Mouse (Mus musculus) forebrain, postnatal 0 days (tissue): Measurements from ENCODE around the gene Grid2ip. TPM values are rescaled to one million over a fixed set of nuclear protein-coding genes. Genes with fewer than 3 reads are reported as not detected.
A peak's percentile ranks its signal among the peaks of the same experiment; 100 is the strongest.

Experiments used
- ATAC-seq: fragments of 200-750 bp; cut with Nextera tagmentation; 2 replicates; pipeline ENCODE4 v1.8.0; 2017; ENCODE audit warnings: mild to moderate bottlenecking, moderate library complexity
- DNase-seq: peaks from one replicate; pipeline ENCODE4 v3.0.0-alpha.2; 2015
- H3K27ac ChIP-seq: fragments of 300-500 bp; sonication (generic); 2 replicates; pipeline ENCODE4 v1.5.1; 2014; ENCODE audit warnings: low read depth, mild to moderate bottlenecking, antibody characterized with exemption, low read length, moderate library complexity, mixed read lengths
- H3K27me3 ChIP-seq: fragments of 300-500 bp; sonication (generic); 2 replicates; pipeline ENCODE4 v1.6.1; 2014; ENCODE audit warnings: mild to moderate bottlenecking, low read length, mixed read lengths; ENCODE audit not compliant: insufficient read depth
- H3K36me3 ChIP-seq: fragments of 300-500 bp; sonication (generic); 2 replicates; pipeline ENCODE4 v1.6.1; 2014; ENCODE audit warnings: mild to moderate bottlenecking, moderate library complexity; ENCODE audit not compliant: insufficient read depth
- H3K4me1 ChIP-seq: fragments of 300-500 bp; sonication (generic); 2 replicates; pipeline ENCODE4 v1.6.1; 2014; ENCODE audit warnings: antibody characterized with exemption; ENCODE audit not compliant: insufficient read depth
- H3K4me2 ChIP-seq: fragments of 300-500 bp; sonication (generic); 2 replicates; pipeline ENCODE4 v1.6.1; 2014; ENCODE audit warnings: low read depth, mild to moderate bottlenecking, moderate library complexity
- H3K4me3 ChIP-seq: fragments of 300-500 bp; sonication (generic); 2 replicates; pipeline ENCODE4 v1.5.1; 2014; ENCODE audit warnings: low read depth, low read length, mixed read lengths
- H3K9ac ChIP-seq: fragments of 300-500 bp; sonication (generic); 2 replicates; pipeline ENCODE4 v1.6.1; 2014; ENCODE audit warnings: mild to moderate bottlenecking
- H3K9me3 ChIP-seq: fragments of 300-500 bp; sonication (generic); 2 replicates; pipeline ENCODE4 v1.6.1; 2016; ENCODE audit warnings: low read length
- CTCF ChIP-seq: sonication (generic); IDR thresholded peaks from 2 replicates; pipeline ENCODE4 v1.5.1; 2016; ENCODE audit warnings: antibody characterized with exemption, control low read depth, low read depth
- WGBS: fragments of 180-500 bp; shearing (Covaris S2); extraction: QIAGEN DNeasy Blood & Tissue Kit; methylation state at CpG from one replicate; pipeline ENCODE4 v1.1.7; 2014; 5-methylcytosine and 5-hydroxymethylcytosine counted together
- polyA plus RNA-seq: library from polyadenylated mRNA; unstranded; fragments of >200 nt; fragmentation: Nextera tagmentation; extraction: Ambion mirVana; gene quantifications from 2 replicates; pipeline ENCODE4 v1.2.1, GENCODE M21; 2015
- total RNA-seq: library from RNA; depleted of rRNA; stranded (reverse); fragments of >200 nt; gene quantifications from 2 replicates; pipeline ENCODE4 v1.2.3, GENCODE M21; 2014; rRNA removed

Grid2ip gene
- 1.8 TPM in 2 replicates for total RNA-seq
- polyA plus RNA-seq: 0.52 and 0.88 TPM in 2 replicates

GRCm38 (mm10) chr5:143356686-143357388 lies at the start of gene Grid2ip:
TSS of gene Grid2ip (plus strand) at chr5:143357338.
- DNase-seq (no peak), ATAC-seq (no peak)
- peaks cover 3% of the 10 kb centered on the region; the same call in 1 of the 2 replicates for H3K27me3 ChIP-seq
- H3K4me1 ChIP-seq: no peaks in the 10 kb centered on the region
- peak within 1 kb of the TSS; percentile 25; the same call in 1 of the 2 replicates for H3K9ac ChIP-seq
- no peak for TF ChIP-seq CTCF
- H3K36me3 ChIP-seq: no peaks in the 10 kb centered on the region
- 16% methylated on average over 16 of the region's 17 CpGs for WGBS
- H3K27ac ChIP-seq: no peak within 1 kb of the TSS
- peak within 1 kb of the TSS; percentile 43 for H3K4me2 ChIP-seq
- peak within 1 kb of the TSS; percentile 12; the same call in 1 of the 2 replicates for H3K4me3 ChIP-seq
- H3K9me3 ChIP-seq: 0 out of 2 replicates have a peak, but pooled peaks cover 3% of the 10 kb centered on the region

GRCm38 (mm10) chr5:143308825-143309224 lies 48.3 kb upstream of the Grid2ip start:
- DNase-seq: no peak
- Histone ChIP-seq H3K4me3 (no peak overlapping the region), H3K27ac (no peak overlapping the region), H3K27me3 (no peaks in the 10 kb centered on the region), H3K4me2 (no peak overlapping the region), H3K4me1 (peaks cover 5% of the 10 kb centered on the region; the same call in 1 of the 2 replicates), H3K9me3 (no peaks in the 10 kb centered on the region), H3K9ac (no peak overlapping the region), H3K36me3 (peaks cover 80% of the 10 kb centered on the region)
- ATAC-seq: no peak
- 95% methylated on average over 5 of the region's 5 CpGs for WGBS
- no peak for TF ChIP-seq CTCF

GRCm38 (mm10) chr5:143309916-143310315 lies 47.2 kb upstream of the Grid2ip start:
- WGBS: 97% methylated on average over 7 of the region's 7 CpGs

GRCm38 (mm10) chr5:143311886-143312285 lies 45.3 kb upstream of the Grid2ip start:
- peaks cover 7% of the 10 kb centered on the region; the same call in 1 of the 2 replicates for H3K4me1 ChIP-seq
- H3K4me3 ChIP-seq: no peak overlapping the region
- no peak overlapping the region for H3K9ac ChIP-seq
- peaks cover 61% of the 10 kb centered on the region for H3K36me3 ChIP-seq
- 64% methylated on average over 8 of the region's 8 CpGs for WGBS
- peak; percentile 81 for DNase-seq
- no peaks in the 10 kb centered on the region for H3K27me3 ChIP-seq
- no peak overlapping the region for H3K4me2 ChIP-seq
- no peaks in the 10 kb centered on the region for H3K9me3 ChIP-seq
- ATAC-seq: no peak
- no peak overlapping the region for H3K27ac ChIP-seq
- TF ChIP-seq CTCF: peak; percentile 83

More at GRCm38 (mm10) chr5:143309916-143310315, 47.2 kb upstream of the Grid2ip start:
- Histone ChIP-seq H3K4me3 (no peak overlapping the region), H3K27me3 (no peaks in the 10 kb centered on the region), H3K9me3 (no peaks in the 10 kb centered on the region), H3K9ac (no peak overlapping the region), H3K4me2 (no peak overlapping the region), H3K36me3 (peaks cover 72% of the 10 kb centered on the region), H3K27ac (no peak overlapping the region), H3K4me1 (peaks cover 7% of the 10 kb centered on the region; the same call in 1 of the 2 replicates)
- ATAC-seq: no peak
- DNase-seq: no peak
- TF ChIP-seq CTCF: no peak

- peak overlapping the region; percentile 94 for H3K4me3 ChIP-seq
- peak; percentile 28 for ATAC-seq
- H3K27me3 ChIP-seq: no peaks in the 10 kb centered on the region
- H3K36me3 ChIP-seq: peaks cover 61% of the 10 kb centered on the region
- peaks cover 7% of the 10 kb centered on the region; the same call in 1 of the 2 replicates for H3K4me1 ChIP-seq
- peak overlapping the region; percentile 73 for H3K4me2 ChIP-seq
- DNase-seq: peak; percentile 72
- H3K9me3 ChIP-seq: no peaks in the 10 kb centered on the region
- TF ChIP-seq CTCF: no peak
- H3K27ac ChIP-seq: peak overlapping the region; percentile 97
- H3K9ac ChIP-seq: peak overlapping the region; percentile 96
- WGBS: 2% methylated on average over 16 of the region's 16 CpGs
Observed at GRCm38 (mm10) chr5:143314183-143314729, 42.9 kb upstream of the Grid2ip start.

GRCm38 (mm10) chr5:143314730-143315513 lies 42.2 kb upstream of the Grid2ip start, which contains the start of gene E130309D02Rik:
TSS of gene E130309D02Rik (minus strand) at chr5:143315360.
- Histone ChIP-seq H3K36me3 (peaks cover 61% of the 10 kb centered on the region), H3K4me3 (peak within 1 kb of the TSS; percentile 94)

More at GRCm38 (mm10) chr5:143314730-143315513, 42.2 kb upstream of the Grid2ip start, which contains the start of gene E130309D02Rik:
- DNase-seq (peak; percentile 90), ATAC-seq (peak; percentile 88)
- H3K27me3 ChIP-seq: no peaks in the 10 kb centered on the region
- no peaks in the 10 kb centered on the region for H3K9me3 ChIP-seq
- H3K27ac ChIP-seq: peak within 1 kb of the TSS; percentile 97
- 1% methylated on average over 97 of the region's 101 CpGs for WGBS
- H3K4me1 ChIP-seq: peaks cover 7% of the 10 kb centered on the region; the same call in 1 of the 2 replicates
- peak within 1 kb of the TSS; percentile 96 for H3K9ac ChIP-seq
- peak within 1 kb of the TSS; percentile 73 for H3K4me2 ChIP-seq
- peak; percentile 83 for TF ChIP-seq CTCF
